Mouse (Mus musculus): ENCODE measurements around the gene Ddx52. TPM values are rescaled to one million over a fixed set of nuclear protein-coding genes. Genes with fewer than 3 reads are reported as not detected.

The Ddx52 gene
- polyA plus RNA-seq (2016; fragmentation: Nextera tagmentation; extraction: Ambion mirVana), result 27.4 and 36.2 TPM in 2 replicates

GRCm38 (mm10) chr11:83941950-83942840 is at the start of gene Ddx52:
Gene Ddx52, plus strand, starts transcription at chr11:83942062.
- Histone ChIP-seq H3K36me3 (peaks cover 39% of the 10 kb centered on the region), H3K9me3 (no peaks in the 10 kb centered on the region), H3K27ac (peak within 1 kb of the TSS; percentile 89), H3K4me3 (peak within 1 kb of the TSS; percentile 73), H3K4me1 (peaks cover 8% of the 10 kb centered on the region), H3K27me3 (ENCODE audit: insufficient read depth, poor library complexity, severe bottlenecking) (no peaks in the 10 kb centered on the region)
- peak; percentile 93 for DNase-seq (ENCODE audit: low spot score)
- 1% methylated on average over 49 of the region's 49 CpGs for WGBS

DNA sequence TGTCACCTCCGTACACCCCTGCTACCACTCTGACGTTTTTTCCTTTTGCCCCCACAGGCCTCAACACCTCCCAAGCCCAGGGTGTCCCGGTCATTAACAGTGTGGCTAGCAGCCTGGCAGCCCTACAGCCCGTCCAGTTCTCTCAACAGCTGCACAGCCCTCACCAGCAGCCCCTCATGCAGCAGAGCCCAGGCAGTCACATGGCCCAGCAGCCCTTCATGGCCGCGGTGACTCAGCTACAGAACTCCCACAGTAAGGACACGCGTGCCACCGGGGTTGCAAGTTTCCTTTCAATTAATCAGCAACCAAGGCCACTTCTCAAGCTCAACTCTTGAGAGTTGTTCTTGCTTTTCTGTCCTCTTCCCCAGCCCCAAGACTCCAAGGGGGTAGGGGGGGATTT is 48.5 kb upstream of the Ddx52 start:
- Histone ChIP-seq H3K27ac (no peak overlapping the region), H3K27me3 (ENCODE audit: insufficient read depth, poor library complexity, severe bottlenecking) (no peaks in the 10 kb centered on the region), H3K4me3 (no peak overlapping the region), H3K9me3 (no peaks in the 10 kb centered on the region), H3K4me1 (peaks cover 13% of the 10 kb centered on the region), H3K36me3 (no peaks in the 10 kb centered on the region)
- DNase-seq (ENCODE audit: low spot score), result no peak
- 78% methylated on average over 9 of the region's 9 CpGs for WGBS

DNA sequence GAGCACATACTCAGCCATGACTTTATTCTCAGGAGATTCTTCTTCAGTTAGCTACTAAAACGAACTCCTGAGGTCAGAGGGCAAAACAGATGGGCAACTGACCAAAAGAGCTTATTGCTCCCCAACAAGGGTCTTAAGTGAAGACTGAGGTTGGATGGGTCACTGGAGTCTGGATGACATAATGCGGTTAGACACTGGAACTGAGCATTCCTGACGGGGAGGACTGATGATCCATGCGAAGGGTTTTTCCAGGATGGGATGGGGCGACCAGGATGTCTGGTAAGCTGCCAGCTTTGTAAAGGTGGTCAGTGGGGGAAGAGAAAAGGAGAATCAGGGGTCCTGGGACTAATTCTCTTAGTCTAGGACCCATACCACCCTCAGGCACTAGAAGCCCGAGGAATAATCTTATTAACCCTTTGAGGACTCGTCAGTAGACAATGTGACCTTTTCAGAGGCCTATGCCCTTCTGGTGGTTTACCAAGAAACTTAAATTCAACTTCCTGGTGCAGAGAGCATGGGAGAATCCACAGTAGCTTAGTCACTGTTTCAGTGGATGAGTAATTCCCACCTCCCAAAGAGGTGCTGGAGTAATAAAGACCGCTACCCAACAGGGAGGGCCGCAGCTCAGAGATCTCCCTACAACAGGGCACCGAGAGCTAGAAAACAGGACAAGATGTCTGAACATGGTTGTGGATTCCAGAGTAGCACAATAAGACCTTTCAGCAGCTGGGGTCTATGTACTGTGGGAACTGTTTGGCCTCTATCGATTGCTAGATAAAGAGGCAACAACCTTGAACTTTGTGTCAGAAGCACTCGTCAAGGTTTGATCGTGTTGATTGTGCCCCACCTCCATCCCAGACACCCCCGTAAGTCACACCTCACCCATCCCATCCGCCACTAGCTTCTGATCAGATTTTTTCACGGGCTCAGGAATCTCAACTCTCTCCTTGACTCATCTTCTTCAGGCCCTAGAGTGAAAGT is 45.1 kb upstream of the Ddx52 start:
- no peak for DNase-seq (ENCODE audit: low spot score)
- no peak overlapping the region for H3K4me3 ChIP-seq
- no peaks in the 10 kb centered on the region for H3K9me3 ChIP-seq
- peaks cover 9% of the 10 kb centered on the region for H3K4me1 ChIP-seq
- H3K36me3 ChIP-seq, result no peaks in the 10 kb centered on the region
- 78% methylated on average over 16 of the region's 16 CpGs for WGBS
- 0 out of 2 replicates have a peak, but pooled peaks cover 4% of the 10 kb centered on the region for H3K27me3 ChIP-seq (ENCODE audit: insufficient read depth, poor library complexity, severe bottlenecking)
- H3K27ac ChIP-seq, result no peak overlapping the region

GRCm38 (mm10) chr11:83897569-83897968 is 44.3 kb upstream of the Ddx52 start:
- H3K36me3 ChIP-seq, result no peaks in the 10 kb centered on the region
- H3K4me1 ChIP-seq, result peaks cover 2% of the 10 kb centered on the region; the same call in 1 of the 2 replicates
- no peak overlapping the region for H3K27ac ChIP-seq
- H3K9me3 ChIP-seq, result no peaks in the 10 kb centered on the region
- WGBS, result 53% methylated on average over 7 of the region's 7 CpGs
- no peak overlapping the region for H3K4me3 ChIP-seq
- H3K27me3 ChIP-seq (ENCODE audit: insufficient read depth, poor library complexity, severe bottlenecking), result 0 out of 2 replicates have a peak, but pooled peaks cover 4% of the 10 kb centered on the region
- DNase-seq (ENCODE audit: low spot score), result no peak

DNA sequence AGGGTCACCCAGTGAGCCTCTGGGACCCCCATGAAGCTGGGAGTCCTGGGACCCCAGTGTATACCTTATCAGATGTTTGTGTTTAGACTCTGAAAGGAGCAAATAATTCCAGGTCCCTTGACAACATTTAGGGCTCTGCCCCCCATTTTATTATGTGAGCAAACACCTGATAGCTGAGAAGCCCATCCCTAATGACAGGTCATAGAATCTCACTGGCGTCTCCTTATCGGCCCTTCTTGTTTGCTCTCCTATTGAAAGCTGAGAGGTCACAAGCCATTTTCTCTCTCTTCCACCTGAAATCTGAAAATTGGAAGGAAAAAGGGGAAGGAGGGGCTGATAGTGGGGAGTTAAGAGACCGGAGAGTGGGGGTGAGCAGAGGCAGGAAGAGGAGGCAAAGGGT is 39.0 kb upstream of the Ddx52 start:
- no peaks in the 10 kb centered on the region for H3K9me3 ChIP-seq
- no peak for DNase-seq (ENCODE audit: low spot score)
- H3K4me3 ChIP-seq, result no peak overlapping the region
- no peaks in the 10 kb centered on the region for H3K4me1 ChIP-seq
- 65% methylated on average over 3 of the region's 3 CpGs for WGBS
- 0 out of 2 replicates have a peak, but pooled peaks cover 4% of the 10 kb centered on the region for H3K27me3 ChIP-seq (ENCODE audit: insufficient read depth, poor library complexity, severe bottlenecking)
- H3K27ac ChIP-seq, result no peak overlapping the region
- no peaks in the 10 kb centered on the region for H3K36me3 ChIP-seq

DNA sequence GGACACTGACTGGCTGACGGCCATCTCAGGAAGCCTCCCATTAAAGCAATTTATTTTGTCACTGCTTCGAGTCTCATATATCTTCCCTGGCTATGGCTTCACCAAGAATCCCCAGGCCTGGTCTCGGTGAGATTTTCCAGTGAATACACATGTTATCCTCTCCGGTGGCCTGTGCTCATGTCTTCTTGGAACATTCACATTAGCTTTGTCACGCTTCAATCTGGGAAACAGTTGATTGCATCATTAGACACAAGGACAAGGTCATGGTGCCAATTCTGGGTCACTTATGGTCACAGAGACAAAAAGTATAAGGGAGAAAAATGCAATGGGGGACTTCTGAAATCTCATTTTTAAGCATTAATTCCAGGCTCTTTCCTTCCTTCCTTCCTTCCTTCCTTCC is 36.1 kb upstream of the Ddx52 start:
- no peak for DNase-seq (ENCODE audit: low spot score)
- 0 out of 2 replicates have a peak, but pooled peaks cover 4% of the 10 kb centered on the region for H3K27me3 ChIP-seq (ENCODE audit: insufficient read depth, poor library complexity, severe bottlenecking)

GRCm38 (mm10) chr11:83908376-83908775 is 33.5 kb upstream of the Ddx52 start:
- no peak overlapping the region for H3K27ac ChIP-seq
- no peaks in the 10 kb centered on the region for H3K4me1 ChIP-seq
- no peak for DNase-seq (ENCODE audit: low spot score)
- H3K4me3 ChIP-seq, result no peak overlapping the region
- no peaks in the 10 kb centered on the region for H3K9me3 ChIP-seq
- no peaks in the 10 kb centered on the region for H3K36me3 ChIP-seq
- H3K27me3 ChIP-seq (ENCODE audit: insufficient read depth, poor library complexity, severe bottlenecking), result no peaks in the 10 kb centered on the region
- WGBS, result 41% methylated on average over 7 of the region's 7 CpGs

More for the DNA sequence above, 36.1 kb upstream of the Ddx52 start:
- Histone ChIP-seq H3K4me3 (no peak overlapping the region), H3K27ac (no peak overlapping the region), H3K9me3 (no peaks in the 10 kb centered on the region), H3K4me1 (no peaks in the 10 kb centered on the region), H3K36me3 (no peaks in the 10 kb centered on the region)
- WGBS, result 76% methylated on average over 5 of the region's 5 CpGs

DNA sequence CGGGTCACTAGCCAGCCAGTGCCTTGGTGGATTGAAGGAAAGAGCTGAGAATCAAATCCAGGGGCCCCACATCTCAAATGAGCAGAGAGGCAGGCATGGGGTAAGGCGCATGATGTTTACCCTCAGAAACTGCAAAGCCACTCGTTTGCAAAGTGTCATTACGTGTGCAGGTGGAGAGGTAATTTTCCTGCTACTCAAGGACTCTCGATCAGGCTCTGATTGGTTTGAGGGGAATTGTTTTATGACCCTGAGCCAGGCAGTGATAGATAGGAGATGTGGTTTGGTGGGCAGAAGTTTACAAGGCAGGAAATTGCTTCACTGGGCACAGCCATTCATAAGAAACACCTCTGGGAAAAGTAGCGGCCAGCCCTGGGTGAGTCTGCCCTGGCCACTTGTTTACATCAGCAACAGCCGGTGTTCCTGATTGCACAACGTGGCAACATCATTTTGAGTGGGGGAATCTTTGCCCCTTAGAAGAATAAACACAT is 28.0 kb upstream of the Ddx52 start:
- H3K27ac ChIP-seq, result no peak overlapping the region
- H3K4me3 ChIP-seq, result no peak overlapping the region
- 68% methylated on average over 8 of the region's 8 CpGs for WGBS
- H3K27me3 ChIP-seq (ENCODE audit: insufficient read depth, poor library complexity, severe bottlenecking), result no peaks in the 10 kb centered on the region
- H3K4me1 ChIP-seq, result peaks cover 9% of the 10 kb centered on the region; the same call in 1 of the 2 replicates
- no peaks in the 10 kb centered on the region for H3K9me3 ChIP-seq
- H3K36me3 ChIP-seq, result no peaks in the 10 kb centered on the region
- DNase-seq (ENCODE audit: low spot score), result no peak

GRCm38 (mm10) chr11:83914501-83914900 is 27.4 kb upstream of the Ddx52 start:
- 50% methylated on average over 4 of the region's 4 CpGs for WGBS
- no peak for DNase-seq (ENCODE audit: low spot score)
- no peak overlapping the region for H3K4me3 ChIP-seq

DNA sequence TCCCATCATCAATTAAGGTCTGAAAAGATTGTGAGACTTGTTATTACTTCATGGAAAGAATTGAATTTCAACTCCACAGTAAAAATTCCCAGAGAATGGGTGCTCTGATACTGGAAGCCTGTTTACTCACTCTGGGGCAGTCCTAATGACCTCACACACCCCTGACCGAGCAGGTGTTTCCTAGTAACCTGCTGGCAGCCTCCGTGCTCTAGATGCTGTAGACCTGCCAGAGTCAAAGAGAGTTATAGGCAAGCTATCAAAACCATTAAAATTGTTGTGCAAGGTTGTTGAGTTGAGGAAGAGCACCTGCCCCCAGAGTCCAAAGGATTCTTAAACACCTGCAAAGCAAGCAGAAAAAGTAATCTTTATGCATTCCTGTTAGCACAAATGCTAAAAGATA is 19.3 kb upstream of the Ddx52 start:
- no peak for DNase-seq (ENCODE audit: low spot score)
- H3K9me3 ChIP-seq, result no peaks in the 10 kb centered on the region
- no peaks in the 10 kb centered on the region for H3K36me3 ChIP-seq
- 74% methylated on average over 2 of the region's 2 CpGs for WGBS
- H3K4me3 ChIP-seq, result no peak overlapping the region
- no peaks in the 10 kb centered on the region for H3K27me3 ChIP-seq (ENCODE audit: insufficient read depth, poor library complexity, severe bottlenecking)
- H3K4me1 ChIP-seq, result no peaks in the 10 kb centered on the region
- H3K27ac ChIP-seq, result no peak overlapping the region

More at GRCm38 (mm10) chr11:83914501-83914900, 27.4 kb upstream of the Ddx52 start:
- Histone ChIP-seq H3K9me3 (no peaks in the 10 kb centered on the region), H3K27ac (no peak overlapping the region), H3K36me3 (no peaks in the 10 kb centered on the region), H3K27me3 (ENCODE audit: insufficient read depth, poor library complexity, severe bottlenecking) (no peaks in the 10 kb centered on the region), H3K4me1 (peaks cover 9% of the 10 kb centered on the region; the same call in 1 of the 2 replicates)

DNA sequence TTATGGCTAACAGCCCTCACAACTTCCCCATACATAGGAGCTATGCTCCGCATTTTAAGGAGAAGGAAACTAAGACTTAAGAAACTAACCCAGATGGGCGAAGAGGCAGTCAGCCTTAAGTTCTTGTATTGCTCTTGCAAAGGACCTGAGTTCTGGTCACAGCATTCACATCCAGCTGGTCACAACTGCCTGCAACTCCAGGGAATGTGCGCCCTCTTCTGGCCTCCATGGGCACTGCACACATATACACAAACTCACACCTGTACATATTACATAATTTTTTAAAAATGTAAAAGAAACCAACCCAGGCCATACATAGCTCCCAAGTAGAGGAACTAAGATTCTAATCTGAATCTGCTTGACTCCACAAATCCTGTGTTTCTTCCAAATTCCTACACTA is 14.8 kb upstream of the Ddx52 start:
- Histone ChIP-seq H3K4me3 (no peak overlapping the region), H3K27ac (no peak overlapping the region), H3K4me1 (no peaks in the 10 kb centered on the region), H3K9me3 (no peaks in the 10 kb centered on the region), H3K36me3 (no peaks in the 10 kb centered on the region), H3K27me3 (ENCODE audit: insufficient read depth, poor library complexity, severe bottlenecking) (no peaks in the 10 kb centered on the region)
- no peak for DNase-seq (ENCODE audit: low spot score)
- 50% methylated on average over 3 of the region's 3 CpGs for WGBS

DNA sequence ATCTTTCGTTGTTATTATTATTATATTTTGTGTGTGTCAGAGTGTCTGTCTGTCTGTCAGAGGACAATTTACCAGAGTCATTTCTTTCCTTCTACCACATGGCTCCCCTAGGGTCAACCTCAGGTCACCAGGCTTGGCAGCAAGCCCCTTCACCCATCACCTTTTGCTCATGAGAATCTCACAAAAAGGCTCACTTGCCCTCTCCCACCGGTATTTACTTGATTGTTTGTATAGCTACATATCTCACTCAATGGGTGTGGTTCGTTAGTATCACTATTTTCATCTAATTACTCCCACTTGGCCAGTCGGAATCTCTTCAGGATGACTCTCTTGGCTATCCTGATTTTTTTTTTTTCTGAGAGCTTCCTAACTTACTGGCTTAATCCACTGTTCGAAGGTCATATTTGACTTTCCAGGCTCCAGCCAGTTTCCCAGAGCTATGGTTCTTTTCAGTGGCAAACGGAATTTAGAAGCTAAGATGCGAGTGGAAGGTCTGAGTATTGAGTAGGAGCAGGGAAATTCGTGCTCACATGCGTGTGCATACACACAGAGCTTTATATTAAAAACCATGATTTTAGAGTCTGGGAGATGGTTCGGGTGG is 9.3 kb upstream of the Ddx52 start:
- Histone ChIP-seq H3K36me3 (no peaks in the 10 kb centered on the region), H3K27me3 (ENCODE audit: insufficient read depth, poor library complexity, severe bottlenecking) (no peaks in the 10 kb centered on the region), H3K27ac (no peak overlapping the region), H3K4me1 (peaks cover 6% of the 10 kb centered on the region; the same call in 1 of the 2 replicates), H3K4me3 (no peak overlapping the region), H3K9me3 (no peaks in the 10 kb centered on the region)
- no peak for DNase-seq (ENCODE audit: low spot score)
- 73% methylated on average over 10 of the region's 10 CpGs for WGBS
